Mouse (Mus musculus): ENCODE results near the gene Dclre1b. TPM values are rescaled to one million over a fixed set of nuclear protein-coding genes. Genes with fewer than 3 reads are reported as not detected.

Gene Dclre1b
- polyA plus RNA-seq (2015; fragmentation: Nextera tagmentation; extraction: Ambion mirVana): 19.0 and 21.3 TPM in 2 replicates

DNA sequence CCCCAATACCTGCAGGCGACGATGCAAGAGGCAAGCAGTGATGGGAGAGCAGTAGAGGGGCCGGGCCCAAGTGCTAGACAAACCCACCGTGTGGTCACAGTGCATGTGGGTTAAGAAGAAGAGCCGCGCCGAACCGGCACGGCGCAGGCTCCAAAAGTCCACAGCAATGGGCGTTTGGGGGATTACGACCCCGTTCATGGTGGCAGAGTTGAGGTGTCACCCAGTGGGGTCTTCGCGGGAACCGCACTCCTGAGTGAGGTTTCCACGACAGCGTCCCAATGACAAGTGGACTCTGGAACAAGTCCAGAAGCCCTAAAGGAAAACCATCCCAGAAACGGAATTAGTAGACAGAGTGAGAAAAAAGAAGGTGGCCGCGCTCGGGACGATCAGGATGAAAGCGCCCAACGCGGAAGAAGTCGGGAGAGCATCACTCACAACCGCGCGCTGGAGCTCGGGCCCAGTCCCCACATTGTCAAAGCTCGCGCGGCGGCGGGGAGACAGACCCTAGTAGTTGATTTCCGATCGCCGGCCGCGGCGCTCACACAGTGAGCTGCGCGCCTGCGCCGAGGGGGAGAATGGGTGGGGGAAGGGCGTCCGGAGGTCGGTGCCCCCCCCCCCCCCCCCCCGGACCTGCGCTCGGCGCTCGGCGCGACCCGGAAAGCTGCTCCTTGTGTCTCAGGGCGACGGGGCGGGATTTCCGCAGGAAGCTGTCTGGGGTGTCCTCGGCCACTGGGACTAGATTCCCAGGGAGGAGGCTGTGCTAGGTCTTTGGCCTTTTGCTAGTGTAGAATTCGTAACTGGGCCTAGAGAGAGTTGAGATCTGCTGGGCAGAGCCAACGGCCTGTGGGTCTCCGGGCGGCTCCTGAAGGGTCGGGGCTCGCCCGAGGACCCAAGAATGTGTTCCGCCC lies at the start of gene Dclre1b, which contains the start of the genes Ap4b1 and Gm43064:
Gene Dclre1b (minus strand): TSS at position 554 of the 908 bp plus-strand sequence.
Gene Ap4b1 (plus strand): TSS at position 630 of the 908 bp plus-strand sequence.
Gene Gm43064 (plus strand): TSS at position 683 of the 908 bp plus-strand sequence.

DNA sequence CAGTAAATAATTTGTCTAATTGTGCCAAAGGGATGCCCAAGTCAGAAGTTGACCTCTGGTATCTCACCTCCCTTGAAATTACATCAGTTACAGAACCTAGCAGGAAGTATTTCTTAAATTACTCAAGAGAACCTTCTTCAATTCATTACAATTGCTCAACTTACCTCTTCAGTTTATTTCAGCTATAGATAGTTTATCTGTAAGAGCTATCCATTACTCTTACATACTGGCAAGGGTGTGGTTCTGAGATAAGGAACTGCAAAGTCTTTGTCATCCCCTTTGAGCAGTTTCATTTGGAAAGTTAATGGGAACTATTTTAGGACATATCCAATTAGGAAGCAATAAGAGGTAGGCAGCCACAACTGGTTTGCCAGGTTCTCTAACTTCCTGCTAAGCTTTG lies 23.2 kb upstream of the Dclre1b start, which contains the start of gene Bcl2l15:
Gene Bcl2l15 (plus strand): TSS at position 176 of the 400 bp plus-strand sequence.

DNA sequence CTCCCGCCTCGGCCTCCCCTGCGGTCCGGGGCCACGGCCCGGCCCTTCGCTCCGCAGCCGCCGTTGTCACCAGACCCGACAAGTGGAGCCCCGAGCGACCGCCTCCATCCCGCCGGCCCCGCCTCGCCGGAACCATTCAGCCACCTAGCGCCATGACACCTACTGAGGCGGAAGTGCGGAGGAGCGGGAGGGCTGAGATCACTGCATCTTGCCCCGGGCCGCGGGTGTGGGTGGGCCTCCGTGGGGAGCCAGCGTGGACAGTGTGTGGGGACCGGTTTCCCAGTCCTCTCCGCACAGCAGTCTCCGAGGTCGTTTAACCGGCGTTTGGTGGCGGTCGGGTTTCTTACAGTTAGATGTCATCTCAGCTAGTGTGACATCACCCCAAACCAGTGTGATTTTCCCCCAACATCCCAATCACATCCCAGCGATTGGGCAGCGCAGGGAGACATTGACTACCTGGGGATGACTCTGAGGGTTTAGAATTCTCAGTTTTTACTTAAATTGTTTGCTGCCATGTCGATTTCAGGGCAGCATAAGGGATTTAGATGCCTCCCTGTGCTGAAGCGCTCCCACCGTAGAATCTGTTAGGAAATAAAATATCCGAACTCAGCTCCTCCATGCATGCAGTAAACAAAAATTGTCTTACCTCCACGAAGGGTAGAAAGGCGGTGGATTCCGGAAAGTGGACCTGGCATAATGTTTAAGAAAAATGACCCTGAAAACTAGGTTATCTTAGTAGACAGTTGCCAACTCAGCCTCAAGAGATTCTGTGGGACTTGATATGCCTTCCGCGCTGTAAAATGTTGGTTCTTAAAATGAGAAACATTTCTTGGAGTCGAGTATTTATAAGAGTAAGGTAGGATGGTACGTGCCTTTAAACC lies 17.8 kb downstream of the Dclre1b start, which contains the start of gene Hipk1:
Gene Hipk1 (minus strand): TSS at position 334 of the 881 bp plus-strand sequence.

Other genes with a start within 250 kb of the Dclre1b start
- gene Syt6, start 234.2 kb downstream of the Dclre1b start, polyA plus RNA-seq (2015; fragmentation: Nextera tagmentation; extraction: Ambion mirVana): 10.3 and 10.7 TPM in 2 replicates
- 0.18 and 0.22 TPM in 2 replicates for gene Atg4a-ps, start 163.4 kb downstream of the Dclre1b start, polyA plus RNA-seq (2015; fragmentation: Nextera tagmentation; extraction: Ambion mirVana)
- 18.2 and 20.7 TPM in 2 replicates for gene Olfml3, start 71.4 kb downstream of the Dclre1b start, polyA plus RNA-seq (2015; fragmentation: Nextera tagmentation; extraction: Ambion mirVana)
- not detected in 2 replicates for gene Gm10964, start 70.1 kb downstream of the Dclre1b start, polyA plus RNA-seq (2015; fragmentation: Nextera tagmentation; extraction: Ambion mirVana)
- 7.8 and 9.3 TPM in 2 replicates for gene Hipk1, start 17.9 kb downstream of the Dclre1b start, polyA plus RNA-seq (2015; fragmentation: Nextera tagmentation; extraction: Ambion mirVana)
- gene Ap4b1, start 76 bp upstream of the Dclre1b start, polyA plus RNA-seq (2015; fragmentation: Nextera tagmentation; extraction: Ambion mirVana): 16.9 and 17.9 TPM in 2 replicates
- gene Gm43064, start 129 bp upstream of the Dclre1b start, polyA plus RNA-seq (2015; fragmentation: Nextera tagmentation; extraction: Ambion mirVana): 0.08 and 0.11 TPM in 2 replicates
- gene Bcl2l15, start 23.2 kb upstream of the Dclre1b start, polyA plus RNA-seq (2015; fragmentation: Nextera tagmentation; extraction: Ambion mirVana): 0.15 and 0.37 TPM in 2 replicates
- gene Ptpn22, start 50.4 kb upstream of the Dclre1b start, polyA plus RNA-seq (2015; fragmentation: Nextera tagmentation; extraction: Ambion mirVana): 0.51 and 0.57 TPM in 2 replicates
- gene Rsbn1, start 104.7 kb upstream of the Dclre1b start, polyA plus RNA-seq (2015; fragmentation: Nextera tagmentation; extraction: Ambion mirVana): 15.4 and 15.7 TPM in 2 replicates
- gene Phtf1, start 158.7 kb upstream of the Dclre1b start, polyA plus RNA-seq (2015; fragmentation: Nextera tagmentation; extraction: Ambion mirVana): 21.3 and 23.5 TPM in 2 replicates

Data from neural tube, postnatal 0 days (tissue).